Mouse (Mus musculus) brain, adult 10 weeks (tissue): ENCODE data around the gene Lsg1. TPM values are rescaled to one million over a fixed set of nuclear protein-coding genes. Genes with fewer than 3 reads are reported as not detected.

Experiments
- polyA plus RNA-seq: library from polyadenylated mRNA; stranded (reverse); fragments of 350-450 nt; fragmentation: Illumina TruSeq; extraction: RNeasy Lipid Tissue Mini Kit (QIAGEN cat#74804); gene quantifications from one replicate; pipeline ENCODE4 v1.2.3, GENCODE M21; 2015; ENCODE audit warnings: low read depth, low replicate concordance

The Lsg1 gene
- 17.2 TPM for polyA plus RNA-seq

DNA sequence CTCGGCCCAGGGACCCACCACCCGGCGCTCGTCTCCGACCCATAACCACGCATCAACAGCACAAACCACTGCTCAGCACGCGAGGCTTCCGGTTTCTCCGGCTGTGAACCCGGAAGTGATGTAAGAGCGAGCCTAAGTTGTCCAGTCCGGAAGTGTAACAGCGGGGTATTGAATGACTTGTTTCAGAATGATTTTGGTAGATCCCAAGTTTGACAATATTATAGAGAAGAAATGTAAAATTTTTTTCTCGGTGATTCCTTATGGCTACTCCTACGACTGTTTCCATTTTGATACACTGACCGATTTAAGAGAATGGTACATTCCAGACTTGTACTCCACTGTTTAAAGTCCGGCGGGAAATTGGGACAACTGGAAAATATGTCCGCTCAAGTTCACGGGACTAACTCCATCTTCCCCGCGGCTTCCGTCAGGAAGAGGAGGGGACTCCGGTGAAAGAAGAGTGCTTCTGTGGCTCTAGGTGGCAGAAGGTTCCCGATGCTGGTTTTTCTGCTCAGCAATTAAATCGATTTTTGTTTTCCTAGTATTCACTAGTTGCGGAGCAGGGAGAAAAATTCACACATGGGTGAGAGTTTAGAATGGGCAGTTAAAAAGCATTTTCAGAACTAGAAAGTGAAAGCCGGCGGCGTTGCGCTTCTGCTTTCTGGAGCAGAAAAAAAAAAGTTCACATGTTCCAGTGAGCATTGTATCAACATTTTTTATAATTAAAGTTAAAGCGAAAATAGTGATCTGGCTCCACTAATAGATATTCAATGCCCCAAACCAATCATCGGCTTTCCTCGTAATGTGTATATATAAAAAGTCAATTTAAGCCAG lies at the start of gene Lsg1:
Gene Lsg1, minus strand, starts transcription at position 99 of the 834 bp plus-strand sequence.

GRCm38 (mm10) chr16:30599491-30600268 lies 12.3 kb upstream of the Lsg1 start, which contains the start of gene Fam43a:
TSS of gene Fam43a (plus strand) at chr16:30599723.

DNA sequence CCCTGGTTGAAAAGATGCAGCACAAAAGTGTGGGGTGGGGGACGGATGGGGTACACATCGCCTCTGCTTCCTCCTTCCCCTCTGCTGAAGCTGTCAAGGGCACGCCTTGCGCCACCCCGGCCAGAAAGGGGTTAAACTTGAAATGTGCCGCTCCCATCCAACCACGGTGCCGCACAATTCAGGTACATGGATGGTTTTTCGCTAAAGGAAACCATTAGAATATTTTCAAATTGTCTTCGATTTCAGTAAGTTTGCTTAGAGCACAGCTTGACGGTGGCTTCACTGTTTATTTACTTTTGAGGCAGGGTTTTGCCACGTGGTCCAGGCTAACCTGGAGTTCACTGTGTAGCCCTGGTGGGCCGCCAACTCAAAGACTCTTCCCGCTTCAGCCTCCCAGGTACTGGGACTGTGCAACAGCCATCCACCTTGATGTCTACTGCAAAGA lies 36.6 kb downstream of the Lsg1 start, which contains the start of gene Tmem44:
Gene Tmem44, minus strand, starts transcription at position 95 of the 445 bp plus-strand sequence.

Other genes with a start within 250 kb of the Lsg1 start
- 27.3 TPM for gene Atp13a3, start 181.6 kb downstream of the Lsg1 start, polyA plus RNA-seq
- 60.8 TPM for gene Tmem44, start 36.8 kb downstream of the Lsg1 start, polyA plus RNA-seq
- gene Fam43a, start 12.1 kb upstream of the Lsg1 start, polyA plus RNA-seq = 10.4 TPM